Mouse (Mus musculus): ENCODE measurements around the gene Cnr2. TPM values are rescaled to one million over a fixed set of nuclear protein-coding genes. Genes with fewer than 3 reads are reported as not detected.

The Cnr2 gene
- polyA plus RNA-seq, 1 experiment from 2014 or later = 0.71 TPM

- ATAC-seq (ENCODE audit: insufficient read depth) = no peak
- Histone ChIP-seq H3K9me3 (ENCODE audit: low read depth, low read length) (no peaks in the 10 kb centered on the region), H3K4me1 (ENCODE audit: insufficient read depth) (peaks cover 7% of the 10 kb centered on the region), H3K27ac (ENCODE audit: low read depth) (no peak overlapping the region), H3K27me3 (ENCODE audit: insufficient read depth, low read length) (no peaks in the 10 kb centered on the region), H3K4me3 (ENCODE audit: low read depth, low read length) (no peak overlapping the region), H3K36me3 (ENCODE audit: insufficient read depth) (peaks cover 2% of the 10 kb centered on the region), H3K9ac (no peak overlapping the region), H3K4me2 (no peak overlapping the region)
- peak; percentile 48; the same call in 1 of the 2 replicates for TF ChIP-seq CTCF (IDR thresholded peaks at IDR 0.05; ENCODE audit: low read depth)
- 68% methylated on average over 2 of the region's 2 CpGs for WGBS
- peak; percentile 60 for DNase-seq
Observed at GRCm38 (mm10) chr4:135877742-135878141, 17.5 kb upstream of the Cnr2 start.

GRCm38 (mm10) chr4:135879021-135879420 is 16.2 kb upstream of the Cnr2 start:
- no peak for DNase-seq
- WGBS = 63% methylated on average over 6 of the region's 6 CpGs

GRCm38 (mm10) chr4:135880018-135880417 is 15.2 kb upstream of the Cnr2 start:
- no peak for TF ChIP-seq CTCF (IDR thresholded peaks at IDR 0.05; ENCODE audit: low read depth)
- Histone ChIP-seq H3K4me1 (ENCODE audit: insufficient read depth) (peaks cover 7% of the 10 kb centered on the region; the same call in 1 of the 2 replicates), H3K9me3 (ENCODE audit: low read depth, low read length) (no peaks in the 10 kb centered on the region), H3K27ac (ENCODE audit: low read depth) (no peak overlapping the region), H3K27me3 (ENCODE audit: insufficient read depth, low read length) (no peaks in the 10 kb centered on the region), H3K4me2 (no peak overlapping the region), H3K4me3 (ENCODE audit: low read depth, low read length) (no peak overlapping the region), H3K9ac (no peak overlapping the region), H3K36me3 (ENCODE audit: insufficient read depth) (no peaks in the 10 kb centered on the region)
- WGBS = 92% methylated on average over 6 of the region's 6 CpGs
- no peak for DNase-seq
- no peak for ATAC-seq (ENCODE audit: insufficient read depth)

More at GRCm38 (mm10) chr4:135879021-135879420, 16.2 kb upstream of the Cnr2 start:
- H3K4me3 ChIP-seq (ENCODE audit: low read depth, low read length) = no peak overlapping the region
- peaks cover 10% of the 10 kb centered on the region for H3K4me1 ChIP-seq (ENCODE audit: insufficient read depth)
- H3K27ac ChIP-seq (ENCODE audit: low read depth) = no peak overlapping the region
- no peaks in the 10 kb centered on the region for H3K27me3 ChIP-seq (ENCODE audit: insufficient read depth, low read length)
- H3K36me3 ChIP-seq (ENCODE audit: insufficient read depth) = no peaks in the 10 kb centered on the region
- no peak overlapping the region for H3K4me2 ChIP-seq
- no peak for ATAC-seq (ENCODE audit: insufficient read depth)
- H3K9me3 ChIP-seq (ENCODE audit: low read depth, low read length) = no peaks in the 10 kb centered on the region
- no peak overlapping the region for H3K9ac ChIP-seq
- TF ChIP-seq CTCF (IDR thresholded peaks at IDR 0.05; ENCODE audit: low read depth) = no peak

GRCm38 (mm10) chr4:135880576-135880975 is 14.6 kb upstream of the Cnr2 start:
- H3K9me3 ChIP-seq (ENCODE audit: low read depth, low read length) = no peaks in the 10 kb centered on the region
- peaks cover 7% of the 10 kb centered on the region; the same call in 1 of the 2 replicates for H3K4me1 ChIP-seq (ENCODE audit: insufficient read depth)
- TF ChIP-seq CTCF (IDR thresholded peaks at IDR 0.05; ENCODE audit: low read depth) = no peak
- H3K27ac ChIP-seq (ENCODE audit: low read depth) = no peak overlapping the region
- H3K4me3 ChIP-seq (ENCODE audit: low read depth, low read length) = no peak overlapping the region
- WGBS = 85% methylated on average over 10 of the region's 10 CpGs
- H3K27me3 ChIP-seq (ENCODE audit: insufficient read depth, low read length) = no peaks in the 10 kb centered on the region
- H3K36me3 ChIP-seq (ENCODE audit: insufficient read depth) = no peaks in the 10 kb centered on the region
- ATAC-seq (ENCODE audit: insufficient read depth) (no peak), DNase-seq (no peak)
- H3K4me2 ChIP-seq = no peak overlapping the region
- no peak overlapping the region for H3K9ac ChIP-seq

GRCm38 (mm10) chr4:135882023-135882422 is 13.2 kb upstream of the Cnr2 start:
- H3K9me3 ChIP-seq (ENCODE audit: low read depth, low read length) = no peaks in the 10 kb centered on the region
- no peaks in the 10 kb centered on the region for H3K27me3 ChIP-seq (ENCODE audit: insufficient read depth, low read length)
- no peak overlapping the region for H3K27ac ChIP-seq (ENCODE audit: low read depth)
- ATAC-seq (ENCODE audit: insufficient read depth) (no peak), DNase-seq (no peak)
- 0 out of 2 replicates have a peak, but pooled peaks cover 3% of the 10 kb centered on the region for H3K4me1 ChIP-seq (ENCODE audit: insufficient read depth)
- 60% methylated on average over 6 of the region's 6 CpGs for WGBS
- no peak for TF ChIP-seq CTCF (IDR thresholded peaks at IDR 0.05; ENCODE audit: low read depth)
- no peak overlapping the region for H3K4me3 ChIP-seq (ENCODE audit: low read depth, low read length)
- H3K4me2 ChIP-seq = no peak overlapping the region
- H3K9ac ChIP-seq = no peak overlapping the region
- no peaks in the 10 kb centered on the region for H3K36me3 ChIP-seq (ENCODE audit: insufficient read depth)

GRCm38 (mm10) chr4:135883401-135883851 is 11.8 kb upstream of the Cnr2 start:
- 0 out of 2 replicates have a peak, but pooled peaks have one; percentile 39 for ATAC-seq (ENCODE audit: insufficient read depth)
- 18% methylated on average over 10 of the region's 10 CpGs for WGBS
- no peak overlapping the region for H3K27ac ChIP-seq (ENCODE audit: low read depth)

GRCm38 (mm10) chr4:135883881-135884516 is 11.2 kb upstream of the Cnr2 start:
- 48% methylated on average over 7 of the region's 7 CpGs for WGBS
- no peak overlapping the region for H3K27ac ChIP-seq (ENCODE audit: low read depth)
- H3K9me3 ChIP-seq (ENCODE audit: low read depth, low read length) = no peaks in the 10 kb centered on the region
- no peak overlapping the region for H3K4me3 ChIP-seq (ENCODE audit: low read depth, low read length)
- DNase-seq (no peak), ATAC-seq (ENCODE audit: insufficient read depth) (no peak)
- H3K9ac ChIP-seq = no peak overlapping the region
- no peak for TF ChIP-seq CTCF (IDR thresholded peaks at IDR 0.05; ENCODE audit: low read depth)
- no peak overlapping the region for H3K4me2 ChIP-seq
- H3K36me3 ChIP-seq (ENCODE audit: insufficient read depth) = no peaks in the 10 kb centered on the region
- H3K27me3 ChIP-seq (ENCODE audit: insufficient read depth, low read length) = no peaks in the 10 kb centered on the region
- H3K4me1 ChIP-seq (ENCODE audit: insufficient read depth) = 0 out of 2 replicates have a peak, but pooled peaks cover 3% of the 10 kb centered on the region

More at GRCm38 (mm10) chr4:135883401-135883851, 11.8 kb upstream of the Cnr2 start:
- no peaks in the 10 kb centered on the region for H3K9me3 ChIP-seq (ENCODE audit: low read depth, low read length)
- H3K4me3 ChIP-seq (ENCODE audit: low read depth, low read length) = no peak overlapping the region
- 0 out of 2 replicates have a peak, but pooled peaks cover 3% of the 10 kb centered on the region for H3K4me1 ChIP-seq (ENCODE audit: insufficient read depth)
- DNase-seq = no peak
- no peaks in the 10 kb centered on the region for H3K27me3 ChIP-seq (ENCODE audit: insufficient read depth, low read length)
- TF ChIP-seq CTCF (IDR thresholded peaks at IDR 0.05; ENCODE audit: low read depth) = no peak
- 0 out of 2 replicates have a peak overlapping the region, but pooled peaks have one; percentile 14 for H3K9ac ChIP-seq
- no peak overlapping the region for H3K4me2 ChIP-seq
- no peaks in the 10 kb centered on the region for H3K36me3 ChIP-seq (ENCODE audit: insufficient read depth)
